Mouse (Mus musculus): ENCODE measurements around the gene Olfr1089.

Olfr1089 gene

GRCm38 (mm10) chr2:86733601-86734000 lies at the start of gene Olfr1089:
Gene Olfr1089 (minus strand): TSS chr2:86733701.
- no peak for DNase-seq (ENCODE audit: low spot score in 2 of 2)

GRCm38 (mm10) chr2:86782179-86782578 lies 48.7 kb upstream of the Olfr1089 start, which contains the start of gene Olfr1093:
Gene Olfr1093 (plus strand): TSS chr2:86782479.
- DNase-seq (ENCODE audit: low spot score in 2 of 2) = no peak

DNA sequence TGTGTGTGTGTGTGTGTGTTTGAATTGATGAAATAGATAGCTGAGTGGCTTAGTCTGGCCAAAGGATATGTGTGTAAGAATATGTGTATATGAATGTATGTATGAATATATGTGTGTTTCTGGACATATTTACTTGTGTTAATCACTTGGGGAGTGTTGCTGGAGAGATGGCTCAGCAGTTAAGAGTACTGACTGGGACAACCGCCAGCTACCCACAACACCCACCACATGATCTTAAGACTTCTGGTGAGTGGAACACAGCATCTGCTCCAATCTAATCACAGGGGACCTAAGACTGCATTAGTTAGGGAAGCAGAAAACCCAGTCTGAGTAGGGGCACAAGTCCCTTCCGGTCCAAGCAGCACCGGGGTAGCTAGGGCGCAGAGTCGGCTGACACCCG lies 27.5 kb upstream of the Olfr1089 start:
- no peak for DNase-seq (ENCODE audit: low spot score in 2 of 2)

DNA sequence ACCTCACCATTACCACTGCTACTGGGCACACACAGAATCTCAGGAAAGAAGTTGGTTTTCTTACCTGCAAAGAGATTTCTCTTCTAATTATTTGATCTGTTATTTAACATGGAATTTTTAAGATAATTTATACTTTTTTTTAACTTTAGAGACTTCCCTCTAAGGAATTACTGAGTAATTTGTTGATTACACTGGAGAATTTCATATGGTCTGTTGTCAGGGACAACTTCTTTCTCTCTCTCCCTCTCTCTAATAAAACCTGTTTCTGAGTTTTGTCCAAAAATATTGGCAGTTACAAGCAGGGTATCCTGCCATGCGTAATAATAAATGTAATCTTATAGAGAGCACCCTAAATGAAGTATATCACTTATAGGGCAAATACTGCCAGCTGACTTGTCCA lies 25.4 kb upstream of the Olfr1089 start, which contains the start of gene Olfr1090:
Gene Olfr1090, minus strand, starts transcription at position 101 of the 400 bp plus-strand sequence.
- DNase-seq (ENCODE audit: low spot score in 2 of 2) = no peak

DNA sequence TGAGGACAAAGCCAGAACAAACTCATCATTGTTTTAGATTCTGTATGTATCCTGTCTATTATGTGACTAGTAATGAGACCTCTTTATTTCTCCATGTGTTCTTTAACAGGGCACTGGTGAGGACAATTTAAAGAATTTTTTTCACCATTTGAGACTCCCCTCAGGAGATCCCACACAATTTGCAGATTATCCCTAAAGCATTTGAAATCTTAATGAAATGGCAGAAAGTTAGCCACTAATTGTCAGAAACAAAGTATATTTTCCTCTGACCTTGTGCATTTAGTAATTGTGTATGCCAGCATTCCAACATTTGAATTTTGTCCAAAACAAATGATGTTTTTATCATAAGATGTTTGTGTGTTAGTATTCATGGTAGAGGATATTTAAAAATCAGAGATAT lies 35.2 kb downstream of the Olfr1089 start, which contains the start of gene Olfr1087:
Gene Olfr1087, minus strand, starts transcription at position 101 of the 400 bp plus-strand sequence.
- no peak for DNase-seq (ENCODE audit: low spot score in 2 of 2)
